Mouse (Mus musculus): ENCODE data around the gene Mustn1.

- no peak for TF ChIP-seq CHD2 (IDR thresholded peaks at IDR 0.05; ENCODE audit: low read depth, low read length)
- no peak for TF ChIP-seq ZC3H11A (IDR thresholded peaks at IDR 0.05; ENCODE audit: borderline replicate concordance, low read depth, low read length)
- TF ChIP-seq ZNF384 (IDR thresholded peaks at IDR 0.05; ENCODE audit: low read depth, low read length): no peak
- TF ChIP-seq MAFK (IDR thresholded peaks at IDR 0.05; ENCODE audit: insufficient read depth, low read depth, low read length): no peak
Measured at GRCm38 (mm10) chr14:30875130-30875865, 3.7 kb upstream of the Mustn1 start.

Measured in ES-E14 (cell line).